Mouse (Mus musculus): ENCODE results near the gene Cav2. TPM values are rescaled to one million over a fixed set of nuclear protein-coding genes. Genes with fewer than 3 reads are reported as not detected.

Gene Cav2
- polyA plus RNA-seq, 1 experiment from 2014 or later, result 3.8 TPM

DNA sequence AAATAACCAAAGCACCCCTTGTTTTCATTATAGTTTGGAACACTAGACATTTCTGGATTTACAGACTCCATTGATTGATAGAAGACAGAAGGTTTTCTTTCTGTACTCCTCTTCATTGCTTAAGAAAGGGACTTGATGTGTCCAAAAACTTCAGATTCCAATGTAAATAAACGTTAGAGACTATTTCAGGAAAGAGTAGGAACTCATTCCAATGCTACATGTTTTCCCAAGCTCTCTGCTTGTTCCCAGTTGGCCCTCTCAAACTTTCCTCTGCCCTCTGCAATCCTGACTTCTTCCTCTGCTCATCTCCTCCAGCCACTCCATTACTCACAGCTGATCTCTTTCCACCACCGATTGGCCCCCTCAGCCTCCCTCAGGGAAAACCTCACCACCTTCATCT, 18.2 kb upstream of the Cav2 start:
- no peak for DNase-seq (ENCODE audit: low spot score)
- Histone ChIP-seq H3K9me3 (ENCODE audit: control insufficient read depth, low read length) (no peaks in the 10 kb centered on the region), H3K4me3 (ENCODE audit: low read depth, low read length) (no peak overlapping the region), H3K4me2 (no peak overlapping the region), H3K27me3 (replicated peaks; ENCODE audit: control insufficient read depth, insufficient read depth, low read length) (no peaks in the 10 kb centered on the region), H3K9ac (ENCODE audit: low read depth, low read length) (no peak overlapping the region), H3K36me3 (ENCODE audit: control insufficient read depth, insufficient read depth, low read length) (no peaks in the 10 kb centered on the region), H3K4me1 (replicated peaks; ENCODE audit: control insufficient read depth, insufficient read depth, low read length) (no peaks in the 10 kb centered on the region), H3K27ac (ENCODE audit: low read depth, low read length) (no peak overlapping the region)
- WGBS, result 52% methylated on average over 2 of the region's 2 CpGs
- ATAC-seq (replicated peaks; ENCODE audit: low FRiP score), result no peak

DNA sequence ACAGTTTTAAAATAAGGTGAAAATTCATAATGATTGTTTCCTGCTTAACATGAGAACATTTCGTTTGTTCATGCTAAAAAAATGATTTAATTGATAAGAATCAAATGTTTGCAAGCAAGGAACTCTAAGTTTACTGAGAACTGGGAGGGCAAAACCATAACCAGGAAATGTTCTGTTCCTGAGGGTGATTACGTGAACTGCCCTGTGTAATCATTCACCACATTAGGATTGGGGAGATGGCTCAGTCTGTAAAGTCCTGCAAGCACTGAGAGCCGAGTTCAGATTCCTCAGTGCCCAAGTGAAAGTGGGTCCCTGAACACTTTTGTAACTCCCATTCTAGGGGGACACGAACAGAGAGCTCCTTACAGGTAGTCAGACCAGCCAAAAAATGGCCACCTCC, 15.9 kb upstream of the Cav2 start:
- Histone ChIP-seq H3K4me1 (replicated peaks; ENCODE audit: control insufficient read depth, insufficient read depth, low read length) (no peaks in the 10 kb centered on the region), H3K27me3 (replicated peaks; ENCODE audit: control insufficient read depth, insufficient read depth, low read length) (no peaks in the 10 kb centered on the region), H3K4me3 (ENCODE audit: low read depth, low read length) (no peak overlapping the region), H3K4me2 (no peak overlapping the region), H3K9me3 (ENCODE audit: control insufficient read depth, low read length) (no peaks in the 10 kb centered on the region), H3K27ac (ENCODE audit: low read depth, low read length) (no peak overlapping the region), H3K9ac (ENCODE audit: low read depth, low read length) (no peak overlapping the region), H3K36me3 (ENCODE audit: control insufficient read depth, insufficient read depth, low read length) (no peaks in the 10 kb centered on the region)
- ATAC-seq (replicated peaks; ENCODE audit: low FRiP score), result no peak
- no peak for DNase-seq (ENCODE audit: low spot score)
- WGBS, result 59% methylated on average over 4 of the region's 4 CpGs

- no peaks in the 10 kb centered on the region for H3K4me1 ChIP-seq (replicated peaks; ENCODE audit: control insufficient read depth, insufficient read depth, low read length)
- DNase-seq (ENCODE audit: low spot score) (no peak), ATAC-seq (replicated peaks; ENCODE audit: low FRiP score) (no peak)
- WGBS, result 70% methylated on average over 3 of the region's 3 CpGs
- H3K9me3 ChIP-seq (ENCODE audit: control insufficient read depth, low read length), result no peaks in the 10 kb centered on the region
- H3K9ac ChIP-seq (ENCODE audit: low read depth, low read length), result no peak overlapping the region
- H3K27me3 ChIP-seq (replicated peaks; ENCODE audit: control insufficient read depth, insufficient read depth, low read length), result no peaks in the 10 kb centered on the region
- H3K27ac ChIP-seq (ENCODE audit: low read depth, low read length), result no peak overlapping the region
- no peaks in the 10 kb centered on the region for H3K36me3 ChIP-seq (ENCODE audit: control insufficient read depth, insufficient read depth, low read length)
- no peak overlapping the region for H3K4me3 ChIP-seq (ENCODE audit: low read depth, low read length)
- no peak overlapping the region for H3K4me2 ChIP-seq
Observed at GRCm38 (mm10) chr6:17266466-17266865, 14.5 kb upstream of the Cav2 start.

DNA sequence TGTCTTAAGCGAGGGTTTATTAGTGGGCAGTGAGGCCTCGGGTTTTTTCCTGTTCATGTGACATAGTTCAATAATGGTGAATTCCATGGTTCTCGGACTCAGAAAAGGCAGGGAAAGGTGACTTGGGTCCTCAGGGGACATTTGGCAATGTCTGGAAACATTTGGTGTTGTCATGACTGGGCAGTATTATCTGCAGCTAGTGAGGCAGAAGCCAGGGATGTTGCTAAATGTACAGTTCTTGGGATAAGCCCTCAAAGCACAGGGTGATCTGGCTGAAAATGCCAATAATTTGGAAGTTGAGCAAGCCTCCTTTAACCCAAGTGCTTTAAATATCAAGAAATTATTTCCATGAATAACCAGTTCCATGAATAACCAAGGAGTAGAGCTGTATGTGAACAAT, 2.6 kb upstream of the Cav2 start:
- H3K4me3 ChIP-seq (ENCODE audit: low read depth, low read length), result no peak overlapping the region
- H3K4me2 ChIP-seq, result no peak overlapping the region
- no peak for ATAC-seq (replicated peaks; ENCODE audit: low FRiP score)
- H3K27me3 ChIP-seq (replicated peaks; ENCODE audit: control insufficient read depth, insufficient read depth, low read length), result no peaks in the 10 kb centered on the region
- no peak for DNase-seq (ENCODE audit: low spot score)
- no peak overlapping the region for H3K27ac ChIP-seq (ENCODE audit: low read depth, low read length)
- H3K9me3 ChIP-seq (ENCODE audit: control insufficient read depth, low read length), result no peaks in the 10 kb centered on the region
- no peaks in the 10 kb centered on the region for H3K4me1 ChIP-seq (replicated peaks; ENCODE audit: control insufficient read depth, insufficient read depth, low read length)
- no peak overlapping the region for H3K9ac ChIP-seq (ENCODE audit: low read depth, low read length)
- H3K36me3 ChIP-seq (ENCODE audit: control insufficient read depth, insufficient read depth, low read length), result no peaks in the 10 kb centered on the region
- 77% methylated on average over 3 of the region's 3 CpGs for WGBS

DNA sequence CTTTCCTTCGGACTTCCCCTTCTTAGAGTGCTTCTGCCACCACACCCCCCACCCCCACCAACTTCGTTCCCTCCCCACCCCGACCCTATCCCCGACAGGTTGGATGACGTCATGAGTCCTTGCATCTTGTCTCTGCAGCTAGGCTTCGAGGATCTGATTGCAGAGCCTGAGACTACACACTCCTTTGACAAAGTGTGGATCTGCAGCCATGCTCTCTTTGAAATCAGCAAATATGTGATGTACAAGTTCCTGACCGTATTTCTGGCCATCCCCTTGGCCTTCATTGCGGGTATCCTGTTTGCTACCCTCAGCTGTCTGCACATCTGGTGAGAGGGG, 740 bp downstream of the Cav2 start:
- Histone ChIP-seq H3K9ac (ENCODE audit: low read depth, low read length) (no peak overlapping the region), H3K27ac (ENCODE audit: low read depth, low read length) (no peak overlapping the region), H3K27me3 (replicated peaks; ENCODE audit: control insufficient read depth, insufficient read depth, low read length) (no peaks in the 10 kb centered on the region), H3K4me2 (peak overlapping the region; percentile 80), H3K9me3 (ENCODE audit: control insufficient read depth, low read length) (no peaks in the 10 kb centered on the region), H3K4me1 (replicated peaks; ENCODE audit: control insufficient read depth, insufficient read depth, low read length) (no peaks in the 10 kb centered on the region), H3K4me3 (ENCODE audit: low read depth, low read length) (peak overlapping the region; percentile 48), H3K36me3 (ENCODE audit: control insufficient read depth, insufficient read depth, low read length) (no peaks in the 10 kb centered on the region)
- no peak for DNase-seq (ENCODE audit: low spot score)
- WGBS, result 15% methylated on average over 8 of the region's 8 CpGs
- ATAC-seq (replicated peaks; ENCODE audit: low FRiP score), result peak; percentile 34; the same call in 1 of the 2 replicates

GRCm38 (mm10) chr6:17282159-17282558, 1.2 kb downstream of the Cav2 start:
- H3K9ac ChIP-seq (ENCODE audit: low read depth, low read length), result no peak overlapping the region
- H3K27ac ChIP-seq (ENCODE audit: low read depth, low read length), result no peak overlapping the region
- H3K4me3 ChIP-seq (ENCODE audit: low read depth, low read length), result no peak overlapping the region
- H3K4me2 ChIP-seq, result no peak overlapping the region
- H3K9me3 ChIP-seq (ENCODE audit: control insufficient read depth, low read length), result no peaks in the 10 kb centered on the region
- ATAC-seq (replicated peaks; ENCODE audit: low FRiP score) (0 out of 2 replicates have a peak, but pooled peaks have one; percentile 26), DNase-seq (ENCODE audit: low spot score) (no peak)
- no peaks in the 10 kb centered on the region for H3K36me3 ChIP-seq (ENCODE audit: control insufficient read depth, insufficient read depth, low read length)
- H3K4me1 ChIP-seq (replicated peaks; ENCODE audit: control insufficient read depth, insufficient read depth, low read length), result no peaks in the 10 kb centered on the region
- WGBS, result 27% methylated on average over 5 of the region's 5 CpGs
- H3K27me3 ChIP-seq (replicated peaks; ENCODE audit: control insufficient read depth, insufficient read depth, low read length), result no peaks in the 10 kb centered on the region

DNA sequence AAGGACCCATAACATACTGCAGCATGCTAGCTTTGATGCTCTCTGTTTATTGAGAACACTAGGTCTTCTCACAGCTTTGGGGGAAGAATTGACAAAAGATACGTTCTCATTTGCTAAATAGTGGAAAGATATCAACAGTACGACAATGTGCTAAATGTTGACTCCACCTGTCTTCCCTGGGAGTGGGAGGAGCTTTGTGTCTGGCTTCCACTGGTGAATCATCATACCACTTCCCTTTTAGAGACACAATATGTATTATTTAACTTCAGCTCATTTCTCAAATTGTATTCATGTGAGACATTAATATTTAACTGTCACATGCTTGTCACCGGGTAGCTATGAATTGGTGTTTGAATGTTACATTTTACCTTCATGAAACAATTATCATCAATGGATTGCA, 2.8 kb downstream of the Cav2 start:
- H3K4me3 ChIP-seq (ENCODE audit: low read depth, low read length), result no peak overlapping the region
- H3K9me3 ChIP-seq (ENCODE audit: control insufficient read depth, low read length), result no peaks in the 10 kb centered on the region
- 62% methylated on average over 3 of the region's 3 CpGs for WGBS
- no peak overlapping the region for H3K4me2 ChIP-seq
- no peak for ATAC-seq (replicated peaks; ENCODE audit: low FRiP score)
- H3K36me3 ChIP-seq (ENCODE audit: control insufficient read depth, insufficient read depth, low read length), result no peaks in the 10 kb centered on the region
- H3K27ac ChIP-seq (ENCODE audit: low read depth, low read length), result no peak overlapping the region
- no peak overlapping the region for H3K9ac ChIP-seq (ENCODE audit: low read depth, low read length)
- no peaks in the 10 kb centered on the region for H3K27me3 ChIP-seq (replicated peaks; ENCODE audit: control insufficient read depth, insufficient read depth, low read length)
- H3K4me1 ChIP-seq (replicated peaks; ENCODE audit: control insufficient read depth, insufficient read depth, low read length), result no peaks in the 10 kb centered on the region
- DNase-seq (ENCODE audit: low spot score), result no peak

DNA sequence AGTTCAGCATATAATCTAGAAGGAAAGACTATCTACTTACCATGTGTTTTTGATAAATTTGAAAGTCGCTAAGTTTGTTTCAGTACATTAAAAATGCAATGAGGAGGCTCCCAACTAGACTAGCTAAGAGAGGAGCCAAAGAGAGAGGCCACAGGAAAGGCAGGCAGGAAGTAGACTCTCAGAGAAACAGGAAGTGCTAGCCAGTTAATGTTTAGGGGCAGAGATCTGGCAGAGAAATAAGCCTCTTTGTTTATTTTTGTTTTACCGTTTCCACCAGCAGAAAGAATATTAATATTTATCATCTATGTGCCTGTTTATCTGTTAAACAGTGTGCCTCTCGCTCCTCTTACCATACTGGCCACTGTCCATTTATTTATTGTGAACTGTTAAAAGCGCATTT, 5.4 kb downstream of the Cav2 start:
- ATAC-seq (replicated peaks; ENCODE audit: low FRiP score) (no peak), DNase-seq (ENCODE audit: low spot score) (no peak)
- no peaks in the 10 kb centered on the region for H3K9me3 ChIP-seq (ENCODE audit: control insufficient read depth, low read length)
- no peak overlapping the region for H3K4me3 ChIP-seq (ENCODE audit: low read depth, low read length)
- no peak overlapping the region for H3K27ac ChIP-seq (ENCODE audit: low read depth, low read length)
- 52% methylated on average over 4 of the region's 4 CpGs for WGBS
- no peak overlapping the region for H3K4me2 ChIP-seq
- no peaks in the 10 kb centered on the region for H3K27me3 ChIP-seq (replicated peaks; ENCODE audit: control insufficient read depth, insufficient read depth, low read length)
- H3K4me1 ChIP-seq (replicated peaks; ENCODE audit: control insufficient read depth, insufficient read depth, low read length), result no peaks in the 10 kb centered on the region
- H3K9ac ChIP-seq (ENCODE audit: low read depth, low read length), result no peak overlapping the region
- no peaks in the 10 kb centered on the region for H3K36me3 ChIP-seq (ENCODE audit: control insufficient read depth, insufficient read depth, low read length)

DNA sequence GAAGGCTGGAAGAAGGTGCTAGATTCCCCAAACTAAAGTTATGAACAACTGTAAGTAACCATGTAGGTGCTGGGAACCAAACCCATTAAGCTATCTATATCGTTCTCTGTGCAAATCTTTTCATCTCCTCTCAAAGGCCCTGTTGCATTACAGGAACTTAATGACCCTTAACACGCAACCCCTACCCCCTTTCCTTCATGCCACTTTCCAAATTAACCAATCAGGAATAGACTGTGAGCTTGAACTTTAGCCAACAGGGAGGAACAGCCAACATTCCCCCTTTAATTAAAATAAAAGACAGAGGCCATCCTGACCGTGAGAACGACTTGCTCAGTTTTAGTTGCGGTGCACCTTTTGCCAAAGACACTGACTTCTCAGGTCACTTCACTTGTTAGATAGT, 14.1 kb downstream of the Cav2 start:
- ATAC-seq (replicated peaks; ENCODE audit: low FRiP score) (no peak), DNase-seq (ENCODE audit: low spot score) (no peak)
- Histone ChIP-seq H3K4me2 (no peak overlapping the region), H3K4me1 (replicated peaks; ENCODE audit: control insufficient read depth, insufficient read depth, low read length) (no peaks in the 10 kb centered on the region), H3K36me3 (ENCODE audit: control insufficient read depth, insufficient read depth, low read length) (no peaks in the 10 kb centered on the region), H3K9me3 (ENCODE audit: control insufficient read depth, low read length) (no peaks in the 10 kb centered on the region), H3K27ac (ENCODE audit: low read depth, low read length) (no peak overlapping the region), H3K4me3 (ENCODE audit: low read depth, low read length) (no peak overlapping the region), H3K27me3 (replicated peaks; ENCODE audit: control insufficient read depth, insufficient read depth, low read length) (no peaks in the 10 kb centered on the region), H3K9ac (ENCODE audit: low read depth, low read length) (no peak overlapping the region)
- WGBS, result 85% methylated on average over 5 of the region's 5 CpGs
